Mouse (Mus musculus) CH12.LX (cell line): Measurements from ENCODE around the gene 1700122O11Rik.

Experiments used
- CTCF ChIP-seq, 2 experiments: IDR thresholded peaks in 1 of 2; conservative IDR thresholded peaks in 1 of 2; 2 replicates each; pipeline ENCODE4 v1.5.1; 2011 to 2012; ENCODE audit warnings: low read depth in 2 of 2, low read length in 2 of 2, improper control_type of control experiment in 1 of 2, inconsistent platforms in 1 of 2, mild to moderate bottlenecking in 1 of 2, moderate library complexity in 1 of 2
- ETS1 ChIP-seq: conservative IDR thresholded peaks from 2 replicates; pipeline ENCODE4 v1.6.1; 2012; ENCODE audit warnings: low read depth, mild to moderate bottlenecking, inconsistent platforms, low read length, improper control_type of control experiment, moderate library complexity
- RAD21 ChIP-seq: IDR thresholded peaks from 2 replicates; pipeline ENCODE4 v1.6.1; 2011; ENCODE audit warnings: low read depth, mild to moderate bottlenecking, low read length, improper control_type of control experiment, moderate library complexity

- TF ChIP-seq RAD21 (no peak), CTCF (conservative IDR thresholded peaks at IDR 0.05 in 1 of 2, IDR thresholded peaks at IDR 0.05 in 1 of 2; ENCODE audit: low read depth in 2 of 2, low read length in 2 of 2) (no peak), ETS1 (no peak)
Measured at GRCm38 (mm10) chr17:48057382-48057781, 19.3 kb upstream of the 1700122O11Rik start.
